Mouse (Mus musculus) yolk sac, embryonic 10.5 days (tissue): ENCODE measurements around the gene Ccndbp1.
"Not testable (repeated sequence)": the region's sequence is repeated elsewhere in the genome, so short reads cannot be mapped to it uniquely, and the experiment has no call there.

Experiments
- DNase-seq: peaks from one replicate; pipeline ENCODE4 v3.0.0-alpha.2; 2017; ENCODE audit warnings: low spot score

The Ccndbp1 gene

DNA sequence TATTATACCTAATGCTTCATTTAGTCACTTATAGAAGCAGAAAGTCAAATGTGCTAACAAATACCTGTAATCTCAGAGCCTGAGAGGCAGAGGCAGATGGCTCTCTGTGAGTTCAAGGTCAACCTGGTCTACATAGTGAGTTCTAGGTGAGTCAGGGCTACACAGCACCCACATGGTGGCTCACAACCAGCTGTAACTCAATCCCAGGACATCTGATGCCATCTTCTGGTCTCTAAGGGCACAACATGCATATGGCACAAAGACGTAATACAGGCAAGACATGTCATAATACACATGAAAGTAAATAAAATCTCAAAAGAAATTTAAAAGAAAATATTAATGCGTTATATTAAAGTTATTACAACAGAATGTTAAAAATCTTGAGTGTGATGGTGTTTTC, 4.6 kb upstream of the Ccndbp1 start:
- DNase-seq: no peak

DNA sequence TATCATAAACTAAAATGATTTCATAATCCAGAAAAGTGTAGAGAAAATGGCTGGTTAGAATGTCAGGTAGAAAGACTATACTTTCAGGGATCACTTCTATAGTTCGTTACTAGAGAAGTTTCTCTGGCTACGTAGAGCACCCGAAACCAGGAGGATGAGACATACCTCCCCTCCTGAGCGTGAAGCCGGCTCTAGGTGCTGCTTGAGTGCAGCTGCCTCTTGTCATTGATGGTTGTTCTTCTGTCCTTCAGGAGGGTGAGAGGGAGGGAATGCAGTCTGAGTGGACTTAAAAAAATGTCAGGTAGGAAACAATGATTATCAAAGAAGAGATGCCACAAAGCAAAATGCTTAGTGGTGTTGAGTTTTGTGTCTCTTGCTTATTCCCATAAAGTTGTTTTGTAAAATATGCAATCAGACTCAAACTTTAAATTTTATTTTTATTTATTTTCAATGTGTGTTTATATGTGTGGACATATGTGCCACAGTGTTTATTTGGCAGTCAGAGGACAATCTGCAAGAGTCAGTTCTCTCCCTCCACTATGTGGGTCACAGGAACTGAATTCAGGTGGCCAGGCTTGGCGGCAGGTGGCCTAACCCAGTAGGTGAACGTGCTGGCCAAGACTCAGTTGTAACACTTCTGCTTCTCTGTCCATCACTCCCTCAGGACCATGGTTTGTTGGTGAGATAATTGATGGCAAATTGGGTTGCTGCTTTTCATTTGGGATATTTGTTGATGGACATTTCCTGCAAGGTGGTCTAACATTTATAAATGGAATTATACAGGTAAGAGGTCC, 4.0 kb upstream of the Ccndbp1 start:
- DNase-seq: no peak

DNA sequence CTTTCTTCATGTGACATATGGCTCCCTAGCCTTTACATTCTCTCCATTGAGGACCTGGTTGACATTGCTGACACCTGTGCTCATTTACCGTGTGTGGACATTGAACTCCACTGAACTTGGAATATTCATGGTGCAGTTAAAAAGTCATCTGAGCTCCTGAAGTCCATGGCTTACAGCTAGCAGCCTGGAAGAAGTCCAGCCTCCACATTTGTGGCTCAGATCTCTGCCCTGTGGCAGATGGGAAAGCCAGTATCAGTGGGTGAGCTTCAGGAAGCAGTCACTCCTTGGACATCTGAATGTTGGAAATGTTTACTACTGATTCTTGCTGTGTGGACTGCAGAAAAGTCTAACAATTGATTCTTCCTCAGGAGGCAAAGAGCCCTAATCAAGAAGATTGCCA, 1.2 kb upstream of the Ccndbp1 start:
- no peak for DNase-seq

DNA sequence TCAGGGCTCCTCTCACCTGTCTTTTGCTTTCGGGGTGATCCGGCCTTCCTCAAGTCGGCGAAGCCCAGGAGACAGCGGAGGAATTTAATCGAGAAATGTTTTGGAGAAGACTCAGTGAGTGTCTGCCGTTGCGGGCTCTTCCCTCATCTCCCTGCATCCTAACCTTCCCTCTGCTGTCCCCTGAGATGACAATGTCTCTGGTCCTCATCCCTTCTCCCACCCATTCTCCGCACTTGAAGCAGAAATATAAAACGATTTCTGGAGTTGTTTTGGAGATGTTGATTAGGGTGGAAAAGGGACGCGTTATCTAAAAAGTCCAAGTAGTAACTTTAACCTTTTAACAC, 433 bp downstream of the Ccndbp1 start:
- DNase-seq: no peak

DNA sequence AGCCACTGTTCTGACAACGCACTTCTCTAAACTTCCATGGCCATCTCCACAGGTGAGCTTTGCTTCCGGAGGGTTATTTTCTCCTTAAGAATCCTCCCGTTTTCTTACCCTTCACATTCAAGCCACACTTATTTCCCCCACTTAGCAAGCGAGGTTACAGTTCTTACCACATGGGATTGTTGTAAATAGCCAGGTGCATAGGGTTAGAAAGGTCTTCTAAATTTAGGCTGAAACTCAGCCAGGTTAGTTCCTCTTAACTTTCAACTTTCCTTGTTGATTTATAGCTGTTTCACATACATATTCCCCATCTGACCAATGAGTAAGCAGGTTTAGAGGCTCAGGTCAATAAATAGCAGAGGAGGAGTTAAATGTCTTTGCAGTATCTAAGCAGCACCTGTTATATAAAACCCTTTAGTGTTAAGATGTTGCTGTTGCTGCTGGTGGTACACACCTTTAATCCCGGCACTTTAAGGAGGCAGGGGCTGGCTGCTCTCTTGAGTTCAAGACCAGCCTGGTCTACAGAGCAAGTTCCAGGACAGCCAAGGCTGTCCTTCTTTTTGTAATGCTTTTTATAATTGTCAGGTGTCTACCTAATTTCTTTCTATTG, 971 bp downstream of the Ccndbp1 start:
- no peak for DNase-seq

DNA sequence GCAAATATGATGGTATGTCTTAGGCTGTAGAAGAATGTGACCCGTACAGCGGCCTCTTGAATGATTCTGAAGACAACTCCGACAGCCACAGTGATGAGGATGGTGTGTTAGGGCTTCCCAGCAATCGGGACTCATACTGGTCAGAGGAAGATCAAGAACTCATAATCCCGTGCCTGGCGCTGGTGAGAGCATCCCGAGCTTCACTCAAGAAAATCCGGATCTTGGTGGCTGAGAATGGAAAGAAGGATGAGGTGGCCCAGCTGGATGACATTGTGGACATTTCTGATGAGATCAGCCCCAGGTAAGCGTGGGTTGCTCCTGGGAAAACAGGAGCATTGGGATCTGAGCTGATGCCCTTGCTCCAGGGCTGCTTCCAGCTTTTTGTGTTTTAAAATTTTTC, 4.5 kb downstream of the Ccndbp1 start:
- no peak for DNase-seq

DNA sequence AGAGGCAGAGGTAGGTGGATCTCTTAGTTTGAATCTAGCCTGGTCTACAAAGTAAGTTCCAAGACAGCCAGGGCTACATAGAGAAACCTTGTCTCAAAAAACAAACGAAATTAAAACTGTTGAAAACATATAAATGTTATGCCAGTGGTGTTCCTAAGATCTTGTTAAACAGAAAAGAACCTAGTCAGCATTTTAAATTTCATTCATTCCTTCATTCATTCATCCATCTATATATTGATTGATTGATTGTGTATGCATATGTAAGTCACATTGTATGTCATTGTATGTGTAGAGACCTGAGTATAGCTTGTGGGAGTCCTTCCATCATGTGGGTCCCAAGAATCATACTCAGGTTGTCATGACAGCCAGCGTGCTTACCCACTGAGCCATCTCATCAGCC, 7.3 kb downstream of the Ccndbp1 start:
- DNase-seq: no peak

DNA sequence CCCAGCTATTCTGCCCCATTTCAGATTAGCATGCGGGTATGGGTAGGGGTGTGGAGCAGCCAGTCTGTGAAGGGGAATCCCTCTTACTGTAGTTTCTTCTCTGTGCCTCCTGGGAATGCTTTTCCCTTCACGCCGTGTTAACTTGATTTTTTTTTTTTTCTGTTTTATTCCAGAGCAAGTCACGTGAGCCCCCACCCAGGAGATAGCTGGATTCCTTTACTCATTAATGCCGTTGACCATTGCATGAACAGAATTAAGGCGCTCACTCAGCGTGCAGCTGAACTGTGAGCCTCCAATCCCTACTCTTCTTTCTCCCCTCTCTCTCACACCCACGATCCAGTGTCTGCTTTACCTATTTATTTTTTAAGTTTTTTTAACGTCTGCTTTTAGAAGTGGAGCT, 8.0 kb downstream of the Ccndbp1 start:
- DNase-seq: no peak

DNA sequence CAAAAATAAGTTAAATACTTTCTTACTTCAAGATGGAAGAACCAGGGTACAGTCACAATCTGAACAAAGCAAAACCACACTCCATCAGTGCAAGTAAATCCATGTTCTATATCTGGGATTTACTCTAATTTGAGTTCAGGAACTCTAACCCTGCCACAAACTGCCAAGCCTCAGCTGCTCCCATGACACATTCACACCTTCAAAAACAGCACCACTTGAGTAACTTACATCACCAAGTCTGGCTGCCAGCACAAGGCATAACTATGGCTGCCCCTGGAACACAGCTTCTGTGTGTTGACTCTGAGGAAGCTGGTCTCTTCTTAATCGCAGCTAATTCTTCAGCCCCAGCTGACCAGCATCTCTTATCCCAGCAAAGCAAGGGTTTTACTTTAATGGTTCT, 8.9 kb downstream of the Ccndbp1 start:
- no peak for DNase-seq

DNA sequence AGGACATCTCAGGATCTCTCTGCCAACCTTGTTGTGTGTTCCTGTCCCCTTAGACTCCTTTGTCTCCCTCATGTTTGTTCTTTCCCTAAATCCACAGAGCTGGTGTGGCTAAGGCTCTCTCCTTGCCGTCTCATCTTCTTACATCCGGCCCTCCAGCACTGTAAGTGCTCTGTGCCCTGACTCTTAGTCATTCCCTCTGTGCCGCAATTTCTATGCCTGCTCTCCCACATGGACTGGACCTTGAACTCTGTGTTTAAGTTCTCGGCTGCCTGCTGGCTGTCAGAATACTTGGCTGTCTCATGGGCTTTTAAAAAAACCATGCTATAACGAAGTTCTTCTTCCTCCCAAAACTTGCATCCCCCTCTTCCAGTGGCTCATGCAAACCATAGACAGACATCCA, 14.7 kb downstream of the Ccndbp1 start:
- DNase-seq: peak; percentile 47

DNA sequence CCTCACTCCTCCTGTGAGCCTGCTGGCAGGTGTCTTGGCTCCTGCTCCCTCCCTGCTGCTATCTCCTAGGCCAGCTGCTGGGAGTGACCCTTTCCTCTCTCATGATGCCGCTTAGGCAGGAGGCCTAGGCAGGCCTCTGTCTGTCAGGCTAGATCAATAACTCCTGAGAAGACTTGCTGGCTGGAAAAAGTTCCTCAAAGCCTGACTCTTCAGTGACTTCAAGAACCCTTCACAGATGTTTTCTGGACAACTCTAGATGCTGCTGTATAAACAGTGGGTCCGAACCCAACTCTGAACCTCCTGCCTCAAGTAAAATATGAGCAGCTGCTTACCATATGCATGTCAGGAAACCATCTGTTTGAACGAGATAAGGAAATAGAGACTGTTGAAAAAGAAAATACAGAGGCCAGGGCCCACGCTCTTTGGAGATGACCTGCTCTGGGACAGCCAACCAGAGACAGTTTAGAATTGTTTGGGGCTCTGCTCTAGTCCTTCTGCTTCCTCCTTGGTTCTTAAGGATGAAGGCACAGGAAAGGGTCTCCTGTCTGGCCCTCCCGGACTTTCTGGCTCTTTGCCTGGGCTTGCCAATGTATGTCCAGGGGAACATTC, 28.6 kb downstream of the Ccndbp1 start, which contains the start of gene Epb42:
TSS of gene Epb42 (minus strand) at position 340 of the 609 bp plus-strand sequence.
- peak; percentile 51 for DNase-seq

DNA sequence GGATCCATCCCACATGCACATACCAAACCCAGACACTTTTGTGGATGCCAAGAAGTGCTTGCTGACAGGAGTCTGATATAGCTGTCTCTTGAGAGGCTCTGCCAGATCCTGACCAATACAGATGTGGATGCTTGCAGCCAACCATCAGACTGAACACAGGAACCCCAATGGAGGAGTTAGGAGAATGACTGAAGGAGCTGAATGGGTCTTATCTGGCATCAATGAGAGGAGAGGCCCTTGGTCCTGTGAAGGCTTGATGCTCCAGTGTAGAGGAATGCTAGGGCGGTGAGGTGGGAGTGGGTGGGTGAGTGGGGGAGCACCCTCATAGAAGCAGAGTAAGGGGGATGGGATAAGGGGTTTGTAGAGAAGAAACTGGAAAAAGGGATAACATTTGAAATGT, 30.6 kb downstream of the Ccndbp1 start:
- DNase-seq: not testable (repeated sequence)

DNA sequence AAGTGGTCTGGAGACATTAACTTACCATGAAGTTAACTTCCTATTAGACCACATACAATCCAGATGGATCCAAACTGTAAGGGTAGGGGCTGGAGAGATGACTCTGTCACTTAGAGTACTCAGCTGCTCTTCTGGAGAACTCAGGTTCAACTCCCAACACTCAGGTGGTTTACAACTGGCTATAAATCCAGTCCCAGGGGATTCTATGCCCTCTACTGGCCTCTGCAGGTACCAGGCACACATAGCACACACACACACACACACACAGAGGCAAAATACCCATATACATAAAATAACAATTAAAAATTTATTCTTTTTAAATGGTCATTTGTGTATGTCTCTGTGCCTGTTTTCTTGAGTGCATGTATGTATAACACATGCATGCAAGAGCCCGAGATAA, 31.2 kb downstream of the Ccndbp1 start:
- no peak for DNase-seq

DNA sequence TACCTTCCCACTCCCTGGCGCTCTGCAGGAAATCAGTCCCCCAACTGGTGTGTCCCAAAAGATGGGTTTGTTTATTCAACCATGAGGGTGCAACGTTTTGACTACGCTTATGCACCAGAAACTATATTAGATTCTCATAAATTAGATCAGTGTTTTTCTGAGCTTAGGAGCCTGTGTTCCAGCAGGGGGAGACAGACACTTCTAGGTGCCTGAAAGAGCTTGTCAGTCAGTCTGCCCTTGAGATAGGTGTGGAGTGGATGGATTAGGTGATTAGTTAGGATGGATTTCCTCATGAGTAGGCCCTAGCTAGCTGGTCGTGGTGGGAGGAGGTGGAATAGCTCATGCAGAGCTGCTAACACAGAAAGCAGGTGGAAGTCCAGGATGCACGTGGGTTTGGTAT, 32.9 kb downstream of the Ccndbp1 start:
- no peak for DNase-seq

DNA sequence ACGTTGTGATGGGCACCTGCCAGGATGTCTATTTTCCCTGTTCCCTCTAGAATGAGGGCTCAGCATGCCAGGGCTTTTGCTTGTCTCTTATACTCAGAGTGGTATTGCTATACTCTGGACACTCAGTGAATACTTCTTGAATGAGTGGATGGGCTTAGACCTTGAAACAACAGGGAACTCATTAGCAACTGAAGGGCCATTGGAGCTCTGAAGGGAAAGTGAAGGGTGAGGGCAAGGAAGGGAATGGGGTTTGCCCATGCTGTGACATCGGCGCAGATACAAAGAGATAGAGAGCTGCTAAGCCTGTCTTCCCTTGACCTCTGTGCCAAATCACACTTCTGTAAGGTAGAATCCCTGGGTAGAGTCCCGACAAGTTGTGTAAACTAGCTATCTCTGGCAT, 37.5 kb downstream of the Ccndbp1 start:
- DNase-seq: no peak

DNA sequence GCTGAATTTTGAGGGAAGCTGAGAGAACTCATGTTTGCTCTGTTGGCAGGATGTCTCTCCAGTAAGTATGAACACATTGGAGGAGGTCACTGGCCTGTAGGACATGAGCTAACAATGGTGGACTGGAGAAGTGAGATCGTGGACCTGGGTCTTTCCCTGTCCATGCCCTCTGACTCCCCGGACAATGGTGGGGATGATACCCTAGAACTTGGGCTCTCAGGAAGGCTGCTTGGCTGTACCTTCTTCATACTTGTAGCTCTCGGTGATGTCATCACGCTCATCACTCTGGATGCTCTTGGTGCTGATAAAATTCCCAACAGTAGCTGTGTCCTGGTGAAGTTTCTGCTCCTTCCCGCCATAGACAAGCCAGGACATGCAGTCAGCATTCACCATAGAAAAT, 44.0 kb downstream of the Ccndbp1 start:
- DNase-seq: no peak

DNA sequence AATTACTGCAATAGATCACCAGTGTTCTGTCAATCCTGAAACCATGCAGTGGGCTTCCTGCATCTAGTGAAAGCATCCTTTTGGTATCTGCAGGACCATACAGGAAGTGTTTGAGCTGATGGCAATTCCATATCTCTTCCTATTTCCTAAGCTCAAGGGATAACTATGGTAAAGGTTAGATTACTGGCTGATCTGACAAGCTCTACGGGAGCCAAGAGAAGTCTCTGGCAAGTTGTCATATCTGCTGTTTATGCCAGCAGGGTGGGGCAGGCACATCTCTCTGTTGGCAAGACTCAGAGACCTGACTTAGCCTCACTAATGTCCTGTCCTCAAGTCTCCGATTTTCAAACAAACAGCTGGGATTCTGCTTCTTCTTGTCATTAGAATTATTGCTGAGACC, 45.9 kb downstream of the Ccndbp1 start:
- DNase-seq: no peak

DNA sequence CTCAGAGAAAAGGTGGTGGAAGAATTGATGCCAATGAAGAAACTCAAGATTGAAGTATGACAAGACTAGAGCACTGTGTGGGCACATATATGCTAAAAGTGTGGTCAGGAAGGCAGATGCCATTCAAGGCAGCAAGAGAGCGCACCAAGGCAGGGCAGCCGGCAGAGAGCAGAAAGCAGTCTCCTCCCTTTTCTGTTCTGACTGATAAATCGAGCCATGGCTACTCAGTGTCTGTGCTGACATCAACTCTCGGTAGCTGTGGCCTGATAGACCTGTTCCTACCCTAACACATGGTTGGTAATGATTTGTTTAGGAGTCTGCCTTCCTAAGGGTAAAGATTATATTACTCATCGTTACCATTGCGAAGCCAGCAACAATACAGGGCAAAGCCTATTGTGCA, 47.7 kb downstream of the Ccndbp1 start:
- no peak for DNase-seq

DNA sequence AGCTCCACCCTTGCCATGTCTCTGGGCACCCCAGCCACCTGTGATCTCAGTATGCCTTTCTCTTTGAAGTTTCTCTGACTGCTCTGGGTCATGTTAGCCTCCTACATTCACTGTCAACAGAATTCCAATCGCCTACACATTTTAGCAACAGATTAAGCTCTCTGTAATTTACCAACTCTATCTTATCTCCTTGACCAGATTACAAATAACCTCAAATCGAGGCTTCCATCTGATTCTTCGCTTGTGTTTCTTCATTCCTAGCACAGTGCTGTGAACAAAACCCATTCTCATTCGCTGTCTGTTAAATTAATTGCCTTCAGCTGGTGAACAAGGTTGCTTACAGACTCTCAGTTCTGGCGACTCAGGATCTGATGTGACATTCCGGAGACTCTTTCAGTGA, 49.8 kb downstream of the Ccndbp1 start:
- DNase-seq: no peak

DNA sequence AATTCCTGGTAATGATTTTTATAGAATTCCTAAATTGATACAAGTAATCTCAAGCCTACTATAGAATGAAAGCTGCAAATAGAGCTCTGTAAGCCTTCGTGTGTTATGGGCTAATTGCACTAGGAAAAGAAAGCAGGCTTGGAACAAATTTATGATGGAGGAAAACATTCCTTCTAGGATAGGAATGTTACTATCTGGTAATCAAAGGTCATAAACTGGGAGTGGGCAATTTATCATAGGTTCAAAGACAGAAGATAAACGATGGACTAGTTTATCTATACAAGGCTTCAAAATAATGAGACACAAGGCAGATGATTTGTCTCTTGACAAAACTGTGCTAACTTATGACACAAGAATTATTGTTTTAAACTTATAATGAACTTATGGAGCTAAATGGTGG, 53.1 kb downstream of the Ccndbp1 start:
- DNase-seq: no peak
